Comparison of ENCODE assay signal across 1 mouse cellular context in the genomic region with DNA sequence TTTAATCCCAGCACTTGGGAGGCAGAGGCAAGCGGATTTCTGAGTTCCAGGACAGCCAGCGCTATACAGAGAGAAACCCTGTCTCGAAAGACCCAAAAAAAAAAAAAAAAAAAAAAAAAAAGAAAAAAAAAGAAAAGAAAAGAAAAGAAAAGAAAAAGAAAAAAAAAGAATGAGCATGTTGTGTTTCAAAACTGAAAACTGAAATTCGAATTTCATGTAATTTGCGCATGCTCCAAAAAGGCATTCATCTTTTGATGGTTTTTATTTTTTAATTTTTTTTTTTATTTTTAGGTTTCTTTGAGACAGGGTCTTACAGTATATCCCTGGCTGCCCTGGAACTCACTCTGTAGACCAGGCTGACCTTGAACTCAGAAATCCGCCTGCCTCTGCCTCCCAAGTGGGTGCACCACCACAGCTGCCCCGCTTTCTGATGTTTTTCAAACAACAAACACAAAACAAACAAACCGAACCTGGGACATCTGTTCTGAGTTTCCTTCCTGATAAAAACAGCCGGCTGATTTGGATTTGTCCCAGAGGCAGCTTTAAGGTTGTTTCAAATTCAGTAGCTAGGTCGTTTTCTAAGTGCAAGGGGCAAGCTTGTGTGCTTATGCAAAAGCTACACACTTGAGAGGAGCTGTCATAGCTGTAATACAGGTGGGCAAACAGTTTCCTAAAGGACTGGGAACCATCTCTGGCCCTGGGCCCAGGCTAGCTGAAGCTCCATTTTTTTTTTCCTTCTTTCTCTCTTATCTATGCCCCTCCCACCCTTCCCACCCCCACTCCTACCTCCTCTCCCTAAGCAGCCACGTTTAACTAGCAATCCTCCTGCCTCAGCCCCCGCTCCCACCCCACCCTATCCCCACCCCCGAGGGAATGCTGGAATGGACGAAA.
TF ChIP-seq lines count a peak whose summit lies in the region.

No protein-coding gene starts in this region.

TF ChIP-seq in MEL, 35 proteins besides CTCF, POLR2A, EP300 and RAD21 (continued from another document):
- TF ChIP-seq USF1 (IDR thresholded peaks at IDR 0.05; ENCODE audit: low read depth, low read length) (no peak), ZC3H11A (IDR thresholded peaks at IDR 0.05; ENCODE audit: low read depth, low read length) (no peak), RCOR1 (IDR thresholded peaks at IDR 0.05; ENCODE audit: low read depth, low read length) (no peak), MAFK (IDR thresholded peaks at IDR 0.05; ENCODE audit: borderline replicate concordance, low read depth, low read length) (no peak), ZKSCAN1 (IDR thresholded peaks at IDR 0.05; ENCODE audit: low read depth, low read length) (no peak), USF2 (IDR thresholded peaks at IDR 0.05; ENCODE audit: borderline replicate concordance in 1 of 2, insufficient read depth in 1 of 2, low read depth in 1 of 2, low read length in 2 of 2) (no peak), KAT2A (conservative IDR thresholded peaks at IDR 0.05; ENCODE audit: low read depth, low read length) (no peak), MXI1 (IDR thresholded peaks at IDR 0.05; ENCODE audit: low read depth, low read length) (no peak), GABPA (IDR thresholded peaks at IDR 0.05; ENCODE audit: low read depth, low read length) (no peak), MAX (IDR thresholded peaks at IDR 0.05; ENCODE audit: low read length) (no peak), GATA1 (IDR thresholded peaks at IDR 0.05; ENCODE audit: low read depth, low read length) (peak; percentile 45; the same call in 1 of the 2 replicates), ZMIZ1 (IDR thresholded peaks at IDR 0.05; ENCODE audit: low read depth, low read length) (no peak), MYC (IDR thresholded peaks at IDR 0.05; ENCODE audit: low read depth, low read length) (no peak), UBTF (IDR thresholded peaks at IDR 0.05; ENCODE audit: borderline replicate concordance, insufficient read depth, low read depth, low read length) (no peak), TAL1 (IDR thresholded peaks at IDR 0.05; ENCODE audit: low read length) (no peak), BHLHE40 (IDR thresholded peaks at IDR 0.05; ENCODE audit: borderline replicate concordance, low read depth, low read length) (no peak), MYB (IDR thresholded peaks at IDR 0.05; ENCODE audit: low read depth, low read length) (no peak), SIN3A (IDR thresholded peaks at IDR 0.05; ENCODE audit: low read length) (peak; percentile 53; the same call in 1 of the 2 replicates), CHD1 (IDR thresholded peaks at IDR 0.05; ENCODE audit: low read depth, low read length) (no peak)
TF ChIP-seq in MEL: peak in this region for 6.
